Mouse (Mus musculus): ENCODE results near the gene Rangrf. TPM values are rescaled to one million over a fixed set of nuclear protein-coding genes. Genes with fewer than 3 reads are reported as not detected.
"Not testable (repeated sequence)": the region's sequence is repeated elsewhere in the genome, so short reads cannot be mapped to it uniquely, and the experiment has no call there.

The Rangrf gene
- 23.3 and 24.8 TPM in 2 replicates for polyA plus RNA-seq (2015; fragmentation: Nextera tagmentation; extraction: Ambion mirVana)

- H3K4me3 ChIP-seq (ENCODE audit: low read depth, low read length) = peak within 1 kb of the TSS; percentile 43
- H3K27me3 ChIP-seq (ENCODE audit: control insufficient read depth, insufficient read depth, low read depth, low read length) = no peaks in the 10 kb centered on the region
- no peaks in the 10 kb centered on the region for H3K9me3 ChIP-seq (replicated peaks; ENCODE audit: control insufficient read depth, low read length, poor library complexity, severe bottlenecking)
- no peak for ATAC-seq
- H3K9ac ChIP-seq (ENCODE audit: low read depth, low read length) = 0 out of 2 replicates have a peak within 1 kb of the TSS, but pooled peaks have one; percentile 1
- H3K4me2 ChIP-seq (ENCODE audit: low read length) = peak within 1 kb of the TSS; percentile 75
- no peak within 1 kb of the TSS for H3K27ac ChIP-seq (ENCODE audit: low read length)
- no peaks in the 10 kb centered on the region for H3K36me3 ChIP-seq (ENCODE audit: control insufficient read depth, insufficient read depth, low read length)
- WGBS = 82% methylated on average over 7 of the region's 7 CpGs
- peaks cover 5% of the 10 kb centered on the region; the same call in 1 of the 2 replicates for H3K4me1 ChIP-seq (ENCODE audit: control insufficient read depth, insufficient read depth, low read length)
Measured at GRCm38 (mm10) chr11:68975085-68975484, at the start of gene Rangrf. Gene Rangrf (minus strand): TSS chr11:68975185.

DNA sequence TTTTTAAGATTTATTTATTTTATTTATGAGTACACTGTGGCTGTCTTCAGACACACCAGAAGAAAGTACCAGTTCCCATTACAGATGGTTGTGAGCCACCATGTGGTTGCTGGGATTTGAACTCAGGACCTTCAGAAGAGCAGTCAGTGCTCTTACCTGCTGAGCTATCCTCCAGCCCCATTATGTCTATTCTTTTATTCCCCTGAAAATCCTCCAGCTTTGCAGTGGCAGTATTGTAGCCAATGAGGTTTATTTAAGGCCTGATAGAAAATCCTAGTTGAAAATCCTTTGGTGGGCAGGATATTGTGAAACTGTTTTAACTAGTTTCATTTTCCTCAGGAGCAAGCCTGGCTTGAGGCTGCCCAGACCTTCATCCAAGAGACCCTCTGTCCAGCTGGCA, 45.7 kb upstream of the Rangrf start:
- no peak overlapping the region for H3K9ac ChIP-seq (ENCODE audit: low read depth, low read length)
- no peak for ATAC-seq
- no peaks in the 10 kb centered on the region for H3K9me3 ChIP-seq (replicated peaks; ENCODE audit: control insufficient read depth, low read length, poor library complexity, severe bottlenecking)
- H3K27ac ChIP-seq (ENCODE audit: low read length) = no peak overlapping the region
- H3K27me3 ChIP-seq (ENCODE audit: control insufficient read depth, insufficient read depth, low read depth, low read length) = no peaks in the 10 kb centered on the region
- H3K36me3 ChIP-seq (ENCODE audit: control insufficient read depth, insufficient read depth, low read length) = peaks cover 28% of the 10 kb centered on the region
- H3K4me1 ChIP-seq (ENCODE audit: control insufficient read depth, insufficient read depth, low read length) = peaks cover 7% of the 10 kb centered on the region
- H3K4me3 ChIP-seq (ENCODE audit: low read depth, low read length) = no peak overlapping the region
- no peak overlapping the region for H3K4me2 ChIP-seq (ENCODE audit: low read length)

- H3K36me3 ChIP-seq (ENCODE audit: control insufficient read depth, insufficient read depth, low read length) = peaks cover 2% of the 10 kb centered on the region; the same call in 1 of the 2 replicates
- no peaks in the 10 kb centered on the region for H3K27me3 ChIP-seq (ENCODE audit: control insufficient read depth, insufficient read depth, low read depth, low read length)
- peak overlapping the region; percentile 85 for H3K9ac ChIP-seq (ENCODE audit: low read depth, low read length)
- H3K4me2 ChIP-seq (ENCODE audit: low read length) = peak overlapping the region; percentile 79
- ATAC-seq = no peak
- 65% methylated on average over 3 of the region's 3 CpGs for WGBS
- peak overlapping the region; percentile 60 for H3K4me3 ChIP-seq (ENCODE audit: low read depth, low read length)
- H3K4me1 ChIP-seq (ENCODE audit: control insufficient read depth, insufficient read depth, low read length) = peaks cover 11% of the 10 kb centered on the region
- H3K9me3 ChIP-seq (replicated peaks; ENCODE audit: control insufficient read depth, low read length, poor library complexity, severe bottlenecking) = no peaks in the 10 kb centered on the region
- peak overlapping the region; percentile 91 for H3K27ac ChIP-seq (ENCODE audit: low read length)
Measured at GRCm38 (mm10) chr11:69016755-69017154, 41.8 kb upstream of the Rangrf start.

- Histone ChIP-seq H3K4me2 (ENCODE audit: low read length) (peak within 1 kb of the TSS; percentile 79), H3K4me3 (ENCODE audit: low read depth, low read length) (peak within 1 kb of the TSS; percentile 60), H3K27ac (ENCODE audit: low read length) (peak within 1 kb of the TSS; percentile 91), H3K9ac (ENCODE audit: low read depth, low read length) (peak within 1 kb of the TSS; percentile 85), H3K9me3 (replicated peaks; ENCODE audit: control insufficient read depth, low read length, poor library complexity, severe bottlenecking) (no peaks in the 10 kb centered on the region), H3K27me3 (ENCODE audit: control insufficient read depth, insufficient read depth, low read depth, low read length) (no peaks in the 10 kb centered on the region), H3K4me1 (ENCODE audit: control insufficient read depth, insufficient read depth, low read length) (peaks cover 15% of the 10 kb centered on the region), H3K36me3 (ENCODE audit: control insufficient read depth, insufficient read depth, low read length) (no peaks in the 10 kb centered on the region)
- 4% methylated on average over 38 of the region's 38 CpGs for WGBS
- ATAC-seq = peak; percentile 94
Measured at GRCm38 (mm10) chr11:69015644-69016441, 40.9 kb upstream of the Rangrf start, which contains the start of gene Ctc1. Gene Ctc1 (plus strand): TSS chr11:69015911.

GRCm38 (mm10) chr11:69012071-69012601, 37.2 kb upstream of the Rangrf start:
- H3K4me3 ChIP-seq (ENCODE audit: low read depth, low read length) = peak overlapping the region; percentile 57
- no peaks in the 10 kb centered on the region for H3K9me3 ChIP-seq (replicated peaks; ENCODE audit: control insufficient read depth, low read length, poor library complexity, severe bottlenecking)
- peak; percentile 70 for ATAC-seq
- 2% methylated on average over 18 of the region's 18 CpGs for WGBS
- H3K4me2 ChIP-seq (ENCODE audit: low read length) = peak overlapping the region; percentile 92
- H3K9ac ChIP-seq (ENCODE audit: low read depth, low read length) = peak overlapping the region; percentile 68
- H3K36me3 ChIP-seq (ENCODE audit: control insufficient read depth, insufficient read depth, low read length) = no peaks in the 10 kb centered on the region
- H3K4me1 ChIP-seq (ENCODE audit: control insufficient read depth, insufficient read depth, low read length) = peaks cover 22% of the 10 kb centered on the region
- no peaks in the 10 kb centered on the region for H3K27me3 ChIP-seq (ENCODE audit: control insufficient read depth, insufficient read depth, low read depth, low read length)
- peak overlapping the region; percentile 86 for H3K27ac ChIP-seq (ENCODE audit: low read length)

DNA sequence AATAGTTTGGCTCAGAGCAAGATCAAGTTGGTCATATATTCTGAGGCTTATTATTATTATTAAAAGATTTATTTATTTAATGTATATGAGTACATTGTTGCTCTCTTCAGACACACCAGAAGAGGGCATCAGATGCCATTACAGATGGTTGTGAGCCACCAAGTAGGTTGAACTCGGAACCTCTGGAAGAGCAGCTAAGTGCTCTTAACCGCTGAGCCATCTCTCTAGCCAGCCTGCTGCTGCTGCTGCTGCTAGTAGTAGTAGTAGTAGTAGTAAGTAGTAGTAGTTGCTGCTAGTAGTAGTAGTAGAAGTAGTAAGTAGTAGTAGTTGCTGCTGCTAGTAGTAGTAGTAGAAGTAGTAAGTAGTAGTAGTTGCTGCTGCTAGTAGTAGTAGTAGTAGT, 36.5 kb upstream of the Rangrf start:
- not testable (repeated sequence) for H3K27ac ChIP-seq (ENCODE audit: low read length); H3K27me3 ChIP-seq (ENCODE audit: control insufficient read depth, insufficient read depth, low read depth, low read length); H3K9ac ChIP-seq (ENCODE audit: low read depth, low read length); H3K36me3 ChIP-seq (ENCODE audit: control insufficient read depth, insufficient read depth, low read length); H3K9me3 ChIP-seq (replicated peaks; ENCODE audit: control insufficient read depth, low read length, poor library complexity, severe bottlenecking); ATAC-seq
- WGBS = 82% methylated on average over 2 of the region's 2 CpGs
- peak overlapping the region; percentile 92 for H3K4me2 ChIP-seq (ENCODE audit: low read length)
- peak overlapping the region; percentile 57 for H3K4me3 ChIP-seq (ENCODE audit: low read depth, low read length)
- peaks cover 15% of the 10 kb centered on the region for H3K4me1 ChIP-seq (ENCODE audit: control insufficient read depth, insufficient read depth, low read length)

DNA sequence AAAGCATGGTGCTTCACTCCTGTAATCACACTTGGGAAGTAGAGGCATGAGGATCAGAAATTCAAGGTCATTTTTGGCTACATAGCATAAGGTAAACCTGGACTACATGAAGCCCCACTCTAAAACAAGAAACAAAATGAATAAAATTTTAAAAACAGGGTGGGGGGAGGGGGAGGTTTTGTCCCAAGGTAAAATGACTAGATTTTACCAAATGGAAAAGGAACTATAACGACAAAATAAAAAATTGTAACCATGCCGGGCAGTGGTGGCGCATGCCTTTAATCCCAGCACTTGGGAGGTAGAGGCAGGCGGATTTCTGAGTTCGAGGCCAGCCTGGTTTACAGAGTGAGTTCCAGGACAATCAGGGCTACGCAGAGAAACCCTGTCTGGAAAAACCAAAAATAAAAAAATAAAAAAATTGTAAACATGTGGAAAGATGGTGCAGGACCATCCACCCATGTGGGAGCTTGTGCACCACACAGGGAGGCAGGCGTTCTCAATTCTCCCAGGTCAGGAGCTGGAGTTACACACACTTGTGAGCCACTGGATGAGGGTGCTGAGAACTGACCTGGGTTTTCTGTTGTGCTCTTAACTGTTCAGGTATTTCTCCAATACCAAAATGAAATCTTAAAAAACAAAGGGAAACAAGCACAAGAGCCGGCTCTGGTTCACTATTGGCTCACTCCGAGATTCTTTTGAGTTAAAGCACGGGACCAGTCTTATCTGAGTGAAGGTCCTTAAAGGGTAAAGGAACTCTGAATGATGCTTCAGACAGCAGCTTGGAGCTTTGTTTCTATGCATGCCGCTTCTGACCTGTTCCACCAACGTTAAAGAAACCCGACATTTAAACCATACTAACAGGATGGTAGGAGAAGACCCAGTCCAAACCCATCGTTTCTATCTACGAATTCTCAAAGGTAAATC, 35.7 kb upstream of the Rangrf start:
- H3K27ac ChIP-seq (ENCODE audit: low read length) = no peak overlapping the region
- WGBS = 92% methylated on average over 15 of the region's 15 CpGs
- no peaks in the 10 kb centered on the region for H3K27me3 ChIP-seq (ENCODE audit: control insufficient read depth, insufficient read depth, low read depth, low read length)
- H3K4me1 ChIP-seq (ENCODE audit: control insufficient read depth, insufficient read depth, low read length) = peaks cover 15% of the 10 kb centered on the region
- H3K4me3 ChIP-seq (ENCODE audit: low read depth, low read length) = no peak overlapping the region
- H3K4me2 ChIP-seq (ENCODE audit: low read length) = no peak overlapping the region
- no peak for ATAC-seq
- no peak overlapping the region for H3K9ac ChIP-seq (ENCODE audit: low read depth, low read length)
- H3K9me3 ChIP-seq (replicated peaks; ENCODE audit: control insufficient read depth, low read length, poor library complexity, severe bottlenecking) = no peaks in the 10 kb centered on the region
- H3K36me3 ChIP-seq (ENCODE audit: control insufficient read depth, insufficient read depth, low read length) = no peaks in the 10 kb centered on the region

DNA sequence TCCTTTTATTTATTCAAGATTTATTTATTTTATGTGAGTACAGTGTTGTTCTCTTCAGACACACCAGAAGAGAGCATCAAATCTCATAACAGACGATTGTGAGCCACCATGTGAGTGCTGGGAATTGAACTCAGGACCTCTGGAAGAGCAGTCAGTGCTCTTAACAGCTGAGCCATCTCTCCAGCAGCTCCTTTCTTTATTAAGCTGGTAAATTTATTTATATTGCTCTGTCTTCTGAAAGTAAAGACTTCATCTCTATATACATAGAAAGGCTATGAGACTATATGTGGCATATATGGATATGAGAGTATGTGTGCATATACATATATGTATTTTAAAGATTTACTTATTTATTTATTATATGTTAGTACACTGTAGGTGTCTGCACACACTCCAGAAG, 34.5 kb upstream of the Rangrf start:
- no peak overlapping the region for H3K4me3 ChIP-seq (ENCODE audit: low read depth, low read length)
- H3K4me2 ChIP-seq (ENCODE audit: low read length) = no peak overlapping the region
- H3K27me3 ChIP-seq (ENCODE audit: control insufficient read depth, insufficient read depth, low read depth, low read length) = no peaks in the 10 kb centered on the region
- ATAC-seq = no peak
- no peak overlapping the region for H3K27ac ChIP-seq (ENCODE audit: low read length)
- no peak overlapping the region for H3K9ac ChIP-seq (ENCODE audit: low read depth, low read length)
- H3K36me3 ChIP-seq (ENCODE audit: control insufficient read depth, insufficient read depth, low read length) = no peaks in the 10 kb centered on the region
- WGBS = 86% methylated on average over 1 of the region's 1 CpGs
- H3K9me3 ChIP-seq (replicated peaks; ENCODE audit: control insufficient read depth, low read length, poor library complexity, severe bottlenecking) = no peaks in the 10 kb centered on the region
- H3K4me1 ChIP-seq (ENCODE audit: control insufficient read depth, insufficient read depth, low read length) = peaks cover 12% of the 10 kb centered on the region

Data from midbrain, embryonic 16.5 days (tissue).